Mouse (Mus musculus) ES-E14 (cell line): ENCODE data around the gene Rxra. TPM values are rescaled to one million over a fixed set of nuclear protein-coding genes. Genes with fewer than 3 reads are reported as not detected.

ENCODE experiments used
- DNase-seq: peaks from one replicate; pipeline ENCODE4 v3.0.0-alpha.2; 2013; ENCODE audit warnings: low read depth, low spot score
- H3K27ac ChIP-seq: 2 replicates; pipeline ENCODE4 v1.5.1; 2012; ENCODE audit warnings: low read depth, mild to moderate bottlenecking, low read length, moderate library complexity, mixed read lengths; ENCODE audit not compliant: poor library complexity, insufficient read depth, severe bottlenecking
- H3K36me3 ChIP-seq: 2 replicates; pipeline ENCODE4 v1.6.1; 2012; ENCODE audit warnings: mild to moderate bottlenecking, low read length, moderate library complexity, mixed read lengths; ENCODE audit not compliant: control insufficient read depth, poor library complexity, insufficient read depth, severe bottlenecking
- H3K4me1 ChIP-seq, 2 experiments: fragments of 150-350 bp in 1 of 2; sonication (generic) in 1 of 2; 2 replicates each; pipeline ENCODE4 v1.6.1; 2012; ENCODE audit warnings: low read length in 2 of 2, mild to moderate bottlenecking in 1 of 2, mixed read lengths in 1 of 2; ENCODE audit not compliant: control insufficient read depth in 2 of 2, insufficient read depth in 2 of 2, poor library complexity in 1 of 2
- H3K4me3 ChIP-seq, 2 experiments: fragments of 150-350 bp in 1 of 2; sonication (generic) in 1 of 2; 2 replicates each; pipeline ENCODE4 v1.5.1; 2012; ENCODE audit warnings: low read length in 2 of 2, low read depth in 1 of 2, mild to moderate bottlenecking in 1 of 2, mixed read lengths in 1 of 2; ENCODE audit not compliant: insufficient read depth in 1 of 2, poor library complexity in 1 of 2, severe bottlenecking in 1 of 2
- H3K9ac ChIP-seq: 2 replicates; pipeline ENCODE4 v1.6.1; 2012; ENCODE audit warnings: low read depth, mild to moderate bottlenecking, low read length, mixed read lengths; ENCODE audit not compliant: poor library complexity, insufficient read depth, severe bottlenecking
- H3K9me3 ChIP-seq: fragments of 150-350 bp; sonication (generic); 2 replicates; pipeline ENCODE4 v1.6.1; 2012; ENCODE audit warnings: low read depth, mild to moderate bottlenecking, low read length; ENCODE audit not compliant: control insufficient read depth, insufficient read depth
- CHD2 ChIP-seq: IDR thresholded peaks from 2 replicates; pipeline ENCODE4 v1.6.1; 2014; ENCODE audit warnings: mild to moderate bottlenecking, low read depth, low read length, inconsistent platforms
- HCFC1 ChIP-seq: IDR thresholded peaks from 2 replicates; pipeline ENCODE4 v1.6.1; 2012; ENCODE audit warnings: low read length, inconsistent platforms, borderline replicate concordance; ENCODE audit not compliant: insufficient read depth
- MAFK ChIP-seq: IDR thresholded peaks from 2 replicates; pipeline ENCODE4 v1.6.1; 2014; ENCODE audit warnings: mild to moderate bottlenecking, low read depth, low read length, inconsistent platforms; ENCODE audit not compliant: insufficient read depth
- ZC3H11A ChIP-seq: IDR thresholded peaks from 2 replicates; pipeline ENCODE4 v1.6.1; 2012; ENCODE audit warnings: low read depth, mild to moderate bottlenecking, inconsistent platforms, low read length, borderline replicate concordance
- ZNF384 ChIP-seq: IDR thresholded peaks from 2 replicates; pipeline ENCODE4 v1.6.1; 2012; ENCODE audit warnings: low read depth, low read length, inconsistent platforms
- in situ Hi-C, 2 experiments: fragments of 600-800 bp; cut with MboI; formaldehyde crosslinking; loops; one replicate each; pipeline ENCODE4 v1.15.1; 2025; ENCODE audit warnings: low sequenced_read_pairs in 2 of 2, inconsistent platforms in 1 of 2; ENCODE audit not compliant: unreplicated experiment in 2 of 2
- total RNA-seq: library from RNA; depleted of rRNA; stranded (reverse); fragments of 300-350 nt; gene quantifications from 2 replicates; pipeline ENCODE4 v1.2.3, GENCODE M21; 2012; rRNA removed

Gene Rxra
- total RNA-seq: 20.9 and 21.0 TPM in 2 replicates

- Histone ChIP-seq H3K4me3 (peak within 1 kb of the TSS; percentile 90 to 93), H3K4me1 (peaks cover 3 to 15% of the 10 kb centered on the region in 2 experiments; a peak in 2 of 4 replicates), H3K9me3 (no peaks in the 10 kb centered on the region), H3K27ac (no peak within 1 kb of the TSS), H3K36me3 (no peaks in the 10 kb centered on the region), H3K9ac (peak within 1 kb of the TSS; percentile 75)
- in situ Hi-C loops: no loop called here
- no peak for DNase-seq
- no peak for TF ChIP-seq ZNF384
- no peak for TF ChIP-seq ZC3H11A
- TF ChIP-seq CHD2: no peak
- TF ChIP-seq HCFC1: no peak
- TF ChIP-seq MAFK: no peak
These were observed at the start of gene Rxra for GRCm38 (mm10) chr2:27676106-27676477. Rxra (plus strand) TSS chr2:27676440.

DNA sequence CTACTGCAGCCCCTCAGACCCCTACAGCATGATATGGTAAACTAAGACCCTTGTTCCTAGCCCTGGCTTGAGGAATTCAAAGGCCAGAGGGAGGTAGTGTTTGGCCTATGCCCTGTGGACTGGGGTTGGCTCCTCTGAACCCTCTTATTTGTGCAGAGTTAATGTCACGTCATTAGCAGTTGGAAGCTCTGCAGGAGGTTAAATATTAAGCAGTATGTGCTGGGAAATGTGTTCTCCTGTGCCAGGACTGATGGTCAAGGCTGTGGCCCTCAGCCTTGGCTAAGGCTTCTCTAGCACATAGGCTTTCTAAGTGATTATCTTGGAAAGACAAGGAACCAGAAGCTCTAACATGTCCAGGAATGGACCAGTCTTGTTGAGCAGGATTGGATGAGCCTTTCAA, 49.6 kb upstream of the Rxra start:
- H3K4me3 ChIP-seq: no peak overlapping the region
- H3K36me3 ChIP-seq: no peaks in the 10 kb centered on the region
- in situ Hi-C loops: no loop called here
- H3K9ac ChIP-seq: no peak overlapping the region
- no peak for TF ChIP-seq MAFK
- TF ChIP-seq ZC3H11A: no peak
- no peak for TF ChIP-seq HCFC1
- TF ChIP-seq CHD2: no peak
- no peak for TF ChIP-seq ZNF384
- no peak overlapping the region for H3K27ac ChIP-seq
- peaks cover 0 to 3% of the 10 kb centered on the region in 2 experiments; a peak in 2 of 4 replicates for H3K4me1 ChIP-seq
- no peak for DNase-seq
- no peaks in the 10 kb centered on the region for H3K9me3 ChIP-seq

- in situ Hi-C loops: no loop called here
- Histone ChIP-seq H3K36me3 (no peaks in the 10 kb centered on the region), H3K9me3 (no peaks in the 10 kb centered on the region), H3K9ac (no peak overlapping the region), H3K4me3 (no peak overlapping the region), H3K27ac (no peak overlapping the region), H3K4me1 (peaks cover 0 to 9% of the 10 kb centered on the region in 2 experiments; a peak in 2 of 4 replicates)
- no peak for TF ChIP-seq ZNF384
- TF ChIP-seq MAFK: 0 out of 2 replicates have a peak, but pooled peaks have one; percentile 12
- no peak for DNase-seq
These were observed 45.5 kb upstream of the Rxra start for GRCm38 (mm10) chr2:27630601-27631285.

GRCm38 (mm10) chr2:27633471-27633870, 42.8 kb upstream of the Rxra start:
- in situ Hi-C loops: no loop called here
- Histone ChIP-seq H3K4me3 (no peak overlapping the region), H3K9ac (no peak overlapping the region), H3K27ac (no peak overlapping the region), H3K36me3 (no peaks in the 10 kb centered on the region), H3K9me3 (no peaks in the 10 kb centered on the region), H3K4me1 (peaks cover 0 to 9% of the 10 kb centered on the region in 2 experiments; a peak in 2 of 4 replicates)
- TF ChIP-seq CHD2 (no peak), HCFC1 (no peak), MAFK (no peak), ZC3H11A (no peak), ZNF384 (no peak)
- DNase-seq: no peak

- Histone ChIP-seq H3K27ac (no peak overlapping the region), H3K36me3 (no peaks in the 10 kb centered on the region), H3K4me3 (no peak overlapping the region), H3K9ac (no peak overlapping the region), H3K9me3 (no peaks in the 10 kb centered on the region), H3K4me1 (peaks cover 0 to 9% of the 10 kb centered on the region in 2 experiments; a peak in 2 of 4 replicates)
- in situ Hi-C loops: no loop called here
- no peak for DNase-seq
- TF ChIP-seq ZC3H11A (no peak), CHD2 (no peak), HCFC1 (no peak)
These were observed 42.2 kb upstream of the Rxra start for GRCm38 (mm10) chr2:27634018-27634417.
